Mouse (Mus musculus) C2C12 (cell line): ENCODE data around the gene Lsm12.

Experiments used
- CTCF ChIP-seq: IDR thresholded peaks from one replicate; pipeline ENCODE4 v1.5.1; 2011; ENCODE audit not compliant: control insufficient read depth, insufficient read depth, insufficient read length
- FOSL1 ChIP-seq: IDR thresholded peaks from one replicate; pipeline ENCODE4 v1.8.0; 2011; ENCODE audit warnings: mild to moderate bottlenecking, low read length; ENCODE audit not compliant: poor library complexity, insufficient read depth, severe bottlenecking
- MAX ChIP-seq: IDR thresholded peaks from one replicate; pipeline ENCODE4 v1.6.1; 2011; ENCODE audit warnings: mild to moderate bottlenecking, control low read depth
- MYOG ChIP-seq: IDR thresholded peaks from one replicate; pipeline ENCODE4 v1.6.1; 2011; ENCODE audit not compliant: control insufficient read depth, insufficient read length; ENCODE audit errors: extremely low read depth
- USF1 ChIP-seq: IDR thresholded peaks from one replicate; pipeline ENCODE4 v1.6.1; 2011; ENCODE audit warnings: low read depth, mild to moderate bottlenecking, control low read depth, moderate library complexity

- no peak for TF ChIP-seq CTCF
- TF ChIP-seq MAX, result peak; percentile 71
- TF ChIP-seq FOSL1, result no peak
- TF ChIP-seq USF1, result no peak
- no peak for TF ChIP-seq MYOG
These were observed 33.7 kb upstream of the Lsm12 start for GRCm38 (mm10) chr11:102218783-102219182.
